Mouse (Mus musculus) Patski (cell line): Measurements from ENCODE around the gene Caly. TPM values are rescaled to one million over a fixed set of nuclear protein-coding genes. Genes with fewer than 3 reads are reported as not detected.

ENCODE experiments used
- ATAC-seq: fragments of 100-300 bp; one replicate; pipeline ENCODE4 v1.8.0; 2021
- CTCF ChIA-PET: fragments of 350-600 bp; sonication (Branson Sonifier 250); formaldehyde crosslinking; loops from one replicate; lab custom pipeline; 2022; ENCODE audit warnings: inconsistent platforms; lab: Charles Lee
- POLR2A ChIA-PET: fragments of 350-600 bp; sonication (Branson Sonifier 250); formaldehyde crosslinking; loops from one replicate; lab custom pipeline; 2022; ENCODE audit warnings: antibody characterized with exemption, inconsistent platforms; lab: Charles Lee
- DNase-seq: peaks from one replicate; pipeline ENCODE4 v3.0.0-alpha.2; 2011; ENCODE audit warnings: low read depth, low spot score
- H3K27me3 ChIP-seq: fragments of 371-371 bp; one replicate; pipeline ENCODE4 v1.5.1; 2021
- CTCF ChIP-seq: fragments of 100-300 bp; IDR thresholded peaks from one replicate; pipeline ENCODE4 v1.5.1; 2021
- in situ Hi-C: fragments of 300-500 bp; cut with MboI; formaldehyde crosslinking; loops from 3 replicates; pipeline ENCODE4 v1.11.1; 2018; ENCODE audit warnings: low pct_unique_long_range_greater_than_20kb, mixed read lengths
- polyA plus RNA-seq: library from polyadenylated mRNA; unstranded; gene quantifications from one replicate; pipeline ENCODE4 v1.2.3, GENCODE M21; 2021

Caly gene
- polyA plus RNA-seq, 1 experiment from 2014 or later = not detected

DNA sequence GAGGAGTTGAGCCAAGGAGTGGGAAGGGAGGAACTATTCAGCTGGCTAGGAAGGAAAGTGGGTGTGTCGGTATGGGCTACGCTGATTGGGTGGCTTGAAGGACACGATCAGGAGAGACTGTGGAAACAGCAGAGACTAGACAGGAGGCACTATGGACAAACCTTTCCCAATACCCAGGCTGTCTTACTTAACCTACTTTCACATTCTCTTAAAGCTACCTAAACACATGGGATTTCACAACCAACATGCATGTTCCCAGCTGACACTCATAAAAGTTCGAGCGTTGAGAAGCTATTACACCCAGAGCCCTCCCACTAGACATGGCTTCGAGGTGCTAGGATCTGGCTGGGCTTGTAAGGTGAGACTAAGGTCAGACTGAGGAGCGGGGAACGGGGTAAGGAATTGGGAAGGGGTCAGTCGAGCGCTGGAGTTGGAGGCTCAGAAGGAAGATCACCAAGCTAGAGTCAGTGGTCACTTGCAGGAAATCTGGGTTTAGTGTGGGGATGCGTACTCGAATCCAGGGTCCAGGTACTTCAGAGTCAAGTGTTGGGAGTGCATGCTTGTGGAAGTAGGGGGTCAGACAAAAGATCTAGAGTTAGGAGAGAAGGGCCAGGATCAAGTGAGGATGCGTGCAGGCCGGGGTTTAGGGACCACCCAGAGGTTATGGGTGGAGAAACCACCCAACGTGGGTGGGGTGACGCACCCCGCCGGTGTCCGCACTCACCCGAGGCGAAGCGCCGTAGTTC is 33.4 kb upstream of the Caly start, which contains the start of gene Paox:
TSS of gene Paox (plus strand) at position 217 of the 746 bp plus-strand sequence.
- CTCF ChIA-PET = interaction anchor here (0.9 to 1.4 kb wide), 3 partner anchors 22 to 27 kb away, joined by 3 to 4 read pairs (median 3); partner anchors contain the start of gene Mtg1
- no peak for DNase-seq
- POLR2A ChIA-PET = interaction anchor here (0.5 to 2.3 kb wide), 4 partner anchors 9 to 285 kb away, joined by 7 to 12 read pairs (median 8); partner anchors contain the start of gene Mtg1
- TF ChIP-seq CTCF = no peak
- in situ Hi-C loops = loop anchor here (25.0 kb wide), 1 partner anchor 1047 kb away; the partner anchor contains the start of gene Rnh1
- ATAC-seq = peak; percentile 41
- H3K27me3 ChIP-seq = no peaks in the 10 kb centered on the region

DNA sequence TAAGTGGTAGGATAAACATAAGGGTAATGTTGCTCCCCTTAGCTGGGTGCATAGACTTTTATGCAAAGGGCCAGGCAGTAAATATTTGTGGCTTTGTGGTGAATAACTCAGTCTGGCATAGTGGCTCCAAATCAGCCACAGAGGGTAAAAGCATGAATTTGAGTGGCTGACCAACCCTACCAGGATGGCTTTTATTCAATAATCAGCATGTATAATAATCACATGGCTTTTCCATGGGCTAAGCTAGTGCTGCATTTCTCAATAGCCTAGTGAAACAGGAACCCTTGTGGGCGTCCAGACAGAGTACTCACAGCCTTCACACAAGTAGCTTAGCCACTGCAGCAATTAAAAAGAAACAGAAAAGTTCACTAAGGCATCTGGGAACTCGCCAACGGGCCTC is 29.6 kb upstream of the Caly start:
- no peak for TF ChIP-seq CTCF
- DNase-seq (peak; percentile 70), ATAC-seq (peak; percentile 73)
- H3K27me3 ChIP-seq = no peaks in the 10 kb centered on the region
- CTCF ChIA-PET = interaction anchor here (1.2 to 1.3 kb wide), 2 partner anchors 9 to 19 kb away, joined by 3 to 4 read pairs; partner anchors contain the start of gene Fuom
- POLR2A ChIA-PET = interaction anchor here (0.6 to 1.0 kb wide), 2 partner anchors 17 to 25 kb away, joined by 3 read pairs; partner anchors contain the start of gene Mtg1
- in situ Hi-C loops = loop anchor here (25.0 kb wide), 1 partner anchor 1050 kb away; the partner anchor contains the start of gene Rnh1

DNA sequence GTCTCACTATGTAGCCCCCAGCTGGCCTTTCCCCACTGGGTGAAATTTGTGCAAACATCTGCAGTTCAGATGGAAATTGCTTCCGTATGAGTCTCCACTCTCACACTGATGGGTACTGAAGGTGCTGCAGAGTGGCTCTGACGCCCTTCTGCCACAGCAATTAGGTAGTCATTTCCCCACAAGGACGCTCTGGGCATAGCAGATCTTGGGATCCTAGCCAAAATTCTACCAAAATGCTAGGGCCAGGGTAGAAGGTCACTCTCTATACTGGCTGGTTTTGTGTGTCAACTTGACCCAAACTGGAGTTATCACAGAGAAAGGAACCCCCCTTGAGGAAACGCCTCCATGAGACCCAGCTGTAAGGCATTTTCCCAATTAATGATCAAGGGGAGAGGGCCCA is 21.7 kb upstream of the Caly start:
- CTCF ChIA-PET = no interaction called here
- POLR2A ChIA-PET = no interaction called here
- H3K27me3 ChIP-seq = no peaks in the 10 kb centered on the region
- TF ChIP-seq CTCF = no peak
- DNase-seq = no peak
- ATAC-seq = no peak
- in situ Hi-C loops = loop anchor here (25.0 kb wide), 1 partner anchor 1058 kb away; the partner anchor contains the start of gene Rnh1

DNA sequence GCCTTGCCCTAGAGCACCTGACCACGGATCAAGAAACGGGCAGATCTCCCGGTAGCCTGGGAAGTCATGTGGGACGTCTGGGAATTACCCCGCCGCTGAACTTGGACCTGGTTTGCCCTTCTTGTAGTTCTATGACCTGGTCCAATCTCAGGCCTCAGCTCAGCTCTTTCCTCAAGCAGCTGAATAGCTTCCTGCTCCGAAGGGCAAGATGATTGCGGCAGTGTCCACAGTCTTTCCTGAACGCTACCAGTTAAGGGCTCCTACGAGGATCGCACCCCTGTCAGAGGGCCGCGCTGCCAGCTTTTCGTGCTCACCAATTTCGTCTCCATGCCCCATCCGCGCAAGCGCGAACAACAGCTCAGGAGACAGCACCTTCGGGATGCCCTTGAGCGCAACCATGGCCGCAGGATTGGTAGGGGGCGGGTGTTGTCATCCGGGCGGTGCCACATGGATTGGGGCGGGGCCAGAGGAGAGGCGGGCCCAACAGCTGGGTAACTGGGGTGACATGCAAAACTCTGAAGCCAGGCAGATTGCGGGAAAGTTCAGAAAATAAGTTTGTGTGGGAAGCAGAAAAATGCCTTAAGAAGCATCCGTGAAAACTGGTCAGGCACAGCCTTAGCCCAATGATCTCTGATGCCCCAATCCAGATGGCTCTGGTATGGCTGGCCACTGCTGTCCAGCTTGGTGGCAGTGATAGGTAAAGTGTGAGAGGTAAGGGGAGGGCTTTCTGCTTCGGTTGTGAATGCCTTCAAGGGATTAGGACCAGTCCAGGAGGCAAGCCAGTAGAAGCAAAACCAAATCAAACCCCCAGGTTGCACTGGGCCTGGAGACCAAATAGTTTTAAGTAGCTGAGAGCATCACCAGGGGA is 19.9 kb upstream of the Caly start, which contains the start of gene Fuom:
TSS of gene Fuom (minus strand) at position 449 of the 868 bp plus-strand sequence.
- in situ Hi-C loops = loop anchor here (25.0 kb wide), 1 partner anchor 1060 kb away; the partner anchor contains the start of gene Rnh1

DNA sequence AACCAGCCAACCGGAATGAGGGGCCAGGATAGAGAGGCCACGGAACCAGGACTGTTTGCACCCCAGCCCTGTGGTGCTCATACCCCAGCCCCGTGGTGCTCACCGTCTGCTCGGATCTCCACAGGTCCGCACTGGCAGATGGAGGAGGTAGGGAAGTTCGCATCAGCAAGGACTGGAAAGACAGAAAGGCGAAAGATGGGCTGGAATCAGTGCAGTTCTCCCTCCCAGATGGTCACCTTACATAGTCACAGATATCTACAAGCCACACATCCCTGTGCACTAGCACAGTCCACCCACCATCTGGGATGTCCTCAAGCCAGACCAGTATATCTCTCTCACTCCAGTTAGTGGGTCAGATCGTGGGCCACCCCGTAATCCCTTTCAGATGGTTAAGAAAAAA is 19.1 kb upstream of the Caly start:
- no peak for DNase-seq
- TF ChIP-seq CTCF = no peak
- CTCF ChIA-PET = no interaction called here
- in situ Hi-C loops = loop anchor here (25.0 kb wide), 1 partner anchor 1061 kb away; the partner anchor contains the start of gene Rnh1
- no peak for ATAC-seq
- H3K27me3 ChIP-seq = no peaks in the 10 kb centered on the region
- POLR2A ChIA-PET = no interaction called here

More for the DNA sequence above, 19.9 kb upstream of the Caly start, which contains the start of gene Fuom:
- DNase-seq (no peak), ATAC-seq (peak; percentile 77)
- no peak for TF ChIP-seq CTCF
- no peaks in the 10 kb centered on the region for H3K27me3 ChIP-seq
- ChIA-PET POLR2A (interaction anchor here (1.3 kb wide), 1 partner anchor 35 kb away, joined by 5 read pairs; the partner anchor contains the start of gene Mtg1), CTCF (interaction anchor here (1.1 kb wide), 1 partner anchor 10 kb away, joined by 4 read pairs; no protein-coding TSS in a partner anchor)

DNA sequence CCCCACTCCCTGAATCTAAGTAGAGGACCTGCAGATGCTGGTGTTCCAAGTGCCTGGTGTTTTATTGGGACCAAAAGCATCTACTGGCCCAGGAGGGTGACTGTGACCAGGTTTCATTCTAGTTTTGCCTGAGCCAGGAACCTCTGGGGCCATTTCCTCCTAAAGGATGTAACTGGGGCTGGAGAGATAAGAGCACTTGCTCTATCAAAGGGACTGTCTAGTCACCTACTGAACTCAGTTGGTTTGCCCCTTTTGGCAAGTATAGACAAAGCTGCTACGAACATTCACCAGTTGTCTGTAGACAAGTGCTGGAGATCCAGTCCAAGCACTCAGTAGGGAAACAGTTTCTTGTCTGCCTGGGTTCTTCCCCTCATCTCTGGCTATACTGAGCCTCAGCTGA is 16.1 kb upstream of the Caly start:
- POLR2A ChIA-PET = interaction anchor here (0.5 kb wide), 1 partner anchor 65 kb away, joined by 3 read pairs; no protein-coding TSS in a partner anchor
- CTCF ChIA-PET = no interaction called here
- ATAC-seq (no peak), DNase-seq (no peak)
- no peak for TF ChIP-seq CTCF
- H3K27me3 ChIP-seq = no peaks in the 10 kb centered on the region
- in situ Hi-C loops = no loop called here

DNA sequence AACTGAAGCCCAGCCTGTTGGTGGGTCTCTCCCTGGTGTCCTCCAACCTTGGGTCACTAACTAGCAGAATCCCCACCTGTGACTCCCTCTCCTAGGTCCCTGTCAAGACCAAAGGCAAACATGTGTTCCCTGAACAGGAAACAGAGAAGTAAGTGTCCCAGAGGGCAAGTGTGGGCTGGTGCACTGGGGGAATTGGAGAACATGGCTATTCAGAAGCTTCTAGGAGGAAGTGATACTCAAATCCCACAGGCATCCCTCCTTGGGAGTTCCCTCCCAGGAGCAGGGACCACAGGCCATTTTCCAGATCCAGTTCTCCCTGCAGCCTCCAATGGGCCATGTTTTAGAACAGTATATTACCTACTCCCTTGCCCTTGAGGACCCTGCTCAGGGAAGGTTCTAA is 13.7 kb upstream of the Caly start:
- POLR2A ChIA-PET = no interaction called here
- no peak for ATAC-seq
- no peak for DNase-seq
- CTCF ChIA-PET = no interaction called here
- TF ChIP-seq CTCF = no peak
- in situ Hi-C loops = no loop called here
- H3K27me3 ChIP-seq = no peaks in the 10 kb centered on the region

DNA sequence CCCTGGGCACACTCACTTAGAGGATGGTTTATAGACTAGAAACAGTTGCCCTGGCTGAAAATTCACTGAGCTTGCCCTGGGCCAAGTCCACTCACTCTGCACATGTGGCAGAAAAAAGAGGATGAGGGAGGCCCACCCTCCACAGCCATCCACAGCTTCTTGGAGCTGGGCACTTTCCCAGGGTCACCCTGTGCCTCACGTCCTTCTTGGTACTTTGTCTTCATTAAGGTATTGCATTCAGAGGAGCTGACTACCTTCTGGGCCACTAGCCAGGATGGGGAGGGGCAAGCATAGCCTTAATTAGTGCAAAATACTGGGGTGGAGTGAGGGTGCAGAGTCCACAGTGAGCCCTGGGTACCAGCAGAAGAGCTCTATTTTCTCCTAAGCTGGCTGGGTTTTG is 13.2 kb upstream of the Caly start:
- H3K27me3 ChIP-seq = no peaks in the 10 kb centered on the region
- CTCF ChIA-PET = no interaction called here
- POLR2A ChIA-PET = no interaction called here
- DNase-seq = no peak
- no peak for ATAC-seq
- in situ Hi-C loops = no loop called here
- no peak for TF ChIP-seq CTCF

DNA sequence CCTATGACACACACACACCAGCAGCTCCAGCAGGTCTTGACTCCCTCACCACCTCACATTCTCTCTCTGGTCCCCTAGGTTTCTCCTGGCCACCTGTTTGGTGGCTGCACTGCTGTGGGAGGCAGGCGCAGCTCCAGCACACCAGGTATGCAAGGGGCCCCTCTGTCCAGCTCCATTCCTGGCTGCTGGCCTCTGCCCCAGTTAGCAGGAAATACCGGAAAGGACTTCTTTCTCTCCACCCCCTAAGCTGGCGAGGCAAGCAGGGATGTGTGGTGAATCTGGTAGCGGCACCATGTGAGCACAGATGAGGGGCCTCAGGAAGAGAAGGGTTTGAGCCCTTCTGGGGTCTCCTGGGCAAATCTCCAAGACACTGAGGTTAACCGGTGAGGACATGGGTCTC is 12.6 kb upstream of the Caly start:
- in situ Hi-C loops = no loop called here
- ChIA-PET CTCF (no interaction called here), POLR2A (no interaction called here)
- ATAC-seq (no peak), DNase-seq (no peak)
- H3K27me3 ChIP-seq = no peaks in the 10 kb centered on the region
- no peak for TF ChIP-seq CTCF
